Mouse (Mus musculus): ENCODE measurements around the gene St6galnac3.

The St6galnac3 gene

DNA sequence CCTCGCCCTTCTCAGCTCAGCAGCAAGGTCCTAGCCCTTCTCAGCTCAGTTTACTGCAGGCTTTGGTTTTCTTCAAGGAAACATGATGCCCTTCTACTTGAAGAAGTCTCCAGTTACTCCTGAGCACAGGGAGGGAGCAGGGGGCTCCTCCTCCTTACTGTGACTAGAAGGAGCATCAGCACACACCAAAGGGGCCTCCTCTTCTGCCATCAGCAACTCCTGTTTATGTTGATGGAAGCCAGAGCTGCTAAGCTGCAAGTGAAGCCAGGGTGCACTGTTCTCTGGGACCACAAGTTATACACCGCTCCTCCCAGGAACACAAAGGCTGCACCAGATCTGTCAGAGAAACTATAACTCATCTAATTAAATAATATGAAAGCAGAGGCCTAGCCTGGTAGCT is 34.4 kb downstream of the St6galnac3 start:
- peak; percentile 54 for DNase-seq (ENCODE audit: low read depth, low spot score)

DNA sequence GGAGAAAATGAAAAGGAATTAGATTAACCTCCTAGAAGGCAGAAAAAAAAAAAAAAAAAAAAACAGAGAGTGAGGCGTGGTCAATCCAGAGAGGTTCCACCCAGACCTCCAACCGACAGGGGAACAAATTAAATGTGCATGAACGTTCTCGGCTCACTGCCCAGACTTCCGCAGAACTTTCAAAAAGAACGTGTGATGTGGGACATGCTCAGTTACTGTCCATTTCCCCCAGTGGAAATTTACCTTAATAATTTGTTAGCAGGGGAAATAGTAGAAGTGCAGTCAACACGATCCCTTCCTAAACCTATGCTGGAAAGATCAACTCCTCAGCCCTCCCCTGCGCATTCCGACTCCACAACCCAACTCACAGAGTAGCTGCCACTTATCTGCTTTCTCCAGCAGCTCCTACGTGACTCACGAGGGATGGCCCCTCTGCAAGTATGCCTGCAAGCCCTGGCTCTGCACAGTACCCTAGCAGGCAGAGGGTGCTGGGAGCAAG is 35.1 kb downstream of the St6galnac3 start:
- DNase-seq (ENCODE audit: low read depth, low spot score) = no peak

DNA sequence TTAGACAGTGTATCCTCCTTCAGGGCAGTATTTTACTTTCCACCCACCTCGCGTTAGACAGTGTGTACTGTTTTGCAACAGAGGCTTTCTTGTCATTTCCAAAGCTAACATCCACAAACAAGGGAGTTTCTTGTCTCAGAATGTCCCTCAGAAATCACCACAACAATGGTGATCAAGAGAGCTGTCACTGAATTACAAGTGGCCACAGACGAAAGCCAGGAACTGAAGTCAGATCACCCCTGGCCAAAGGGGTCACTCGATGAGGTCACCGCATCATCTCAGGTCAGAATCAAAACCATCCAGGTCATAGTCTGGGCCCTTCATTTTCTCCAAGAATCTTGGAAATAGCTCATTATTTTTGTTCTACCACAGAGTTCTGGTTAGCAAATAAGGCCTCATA is 37.1 kb downstream of the St6galnac3 start:
- no peak for DNase-seq (ENCODE audit: low read depth, low spot score)

DNA sequence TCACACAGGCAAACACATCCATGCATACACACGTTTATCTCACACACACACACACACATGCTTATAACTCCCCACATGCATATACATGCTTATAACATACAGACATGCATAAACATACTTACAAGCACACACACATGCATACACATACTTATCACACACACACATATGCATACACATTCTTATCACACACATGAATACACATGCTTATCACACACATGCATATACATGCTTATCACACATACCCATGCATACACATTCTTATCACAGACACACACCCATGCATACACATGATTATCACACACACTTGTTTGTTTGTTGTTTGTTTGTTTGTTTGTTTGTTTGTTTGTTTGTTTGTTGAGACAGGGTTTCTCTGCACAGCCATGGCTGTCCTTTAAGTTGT is 40.1 kb downstream of the St6galnac3 start:
- DNase-seq (ENCODE audit: low read depth, low spot score) = no peak

DNA sequence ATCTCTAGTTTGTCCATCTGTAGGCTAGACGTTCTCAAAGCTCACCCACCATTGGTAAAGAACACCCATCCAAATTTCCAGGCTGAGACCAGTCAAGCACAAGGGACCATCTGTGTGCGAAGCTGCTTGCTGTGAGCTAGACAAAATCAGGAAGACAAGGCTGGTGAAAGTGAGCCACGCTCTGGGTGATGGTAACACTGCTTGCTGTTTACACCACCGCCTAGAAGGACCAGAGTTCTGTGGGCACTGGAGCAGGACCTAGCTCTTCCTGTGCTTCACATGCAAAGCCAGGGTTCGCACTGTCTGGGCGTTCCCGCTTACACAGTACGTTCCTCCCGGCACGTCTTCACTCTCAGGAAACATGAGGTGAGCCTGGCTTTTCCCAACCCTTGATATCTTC is 42.7 kb downstream of the St6galnac3 start:
- no peak for DNase-seq (ENCODE audit: low read depth, low spot score)

DNA sequence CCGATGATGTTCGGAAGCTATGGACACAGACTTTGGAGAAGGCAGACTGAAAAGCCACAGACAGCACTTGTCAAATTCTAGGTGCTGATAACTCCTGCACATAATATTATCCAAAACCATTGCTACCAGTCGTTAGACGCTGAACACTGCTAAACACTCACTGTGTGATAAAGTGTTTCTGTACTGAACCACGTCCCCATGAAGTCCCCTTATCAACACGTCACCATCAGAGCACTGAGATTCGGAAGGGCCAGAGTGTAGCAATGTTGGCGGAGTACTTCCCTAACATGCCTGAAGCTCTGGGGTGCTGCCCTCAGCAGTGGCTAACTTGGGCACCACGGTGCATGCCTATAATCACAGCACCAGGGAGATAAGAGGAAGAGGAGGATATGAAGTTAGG is 43.3 kb downstream of the St6galnac3 start:
- no peak for DNase-seq (ENCODE audit: low read depth, low spot score)

DNA sequence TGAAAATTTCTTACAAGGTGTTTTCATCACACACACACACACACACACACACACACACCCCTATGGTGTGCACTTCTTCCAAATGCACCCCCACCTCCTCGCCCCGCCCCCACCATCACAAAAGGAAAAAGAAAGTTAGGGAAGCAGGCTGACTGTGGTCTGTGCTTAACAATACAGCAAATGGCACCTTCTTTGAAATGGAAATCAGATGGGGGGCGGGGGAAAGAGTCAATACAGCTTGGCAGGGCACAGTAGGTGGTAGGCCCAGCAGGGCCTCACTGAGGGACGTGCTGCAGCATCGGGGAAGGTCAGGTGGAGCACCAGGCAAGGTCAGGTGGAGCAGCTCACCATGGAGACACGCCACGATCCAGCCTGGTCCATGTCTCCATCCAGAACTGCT is 49.1 kb downstream of the St6galnac3 start:
- no peak for DNase-seq (ENCODE audit: low read depth, low spot score)

DNA sequence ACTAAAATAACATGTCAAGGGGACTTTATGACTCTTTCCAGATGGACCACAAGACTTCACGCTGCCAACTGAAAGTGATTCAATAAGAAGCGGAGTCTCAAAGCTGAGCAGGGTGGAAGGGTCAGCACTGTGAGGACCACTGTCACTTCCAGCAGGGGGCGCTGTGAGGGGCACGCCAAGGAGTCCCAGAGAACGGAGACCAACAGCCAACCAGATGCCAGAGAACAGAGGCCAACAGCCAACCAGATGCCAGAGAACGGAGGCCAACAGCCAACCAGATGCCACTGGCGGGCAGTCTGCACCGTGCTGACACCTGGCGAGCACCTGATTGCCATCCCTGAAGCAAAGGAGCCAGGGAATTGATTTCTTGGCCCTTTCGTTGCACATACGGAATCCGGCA is 49.9 kb downstream of the St6galnac3 start:
- peak; percentile 83 for DNase-seq (ENCODE audit: low read depth, low spot score)

DNA sequence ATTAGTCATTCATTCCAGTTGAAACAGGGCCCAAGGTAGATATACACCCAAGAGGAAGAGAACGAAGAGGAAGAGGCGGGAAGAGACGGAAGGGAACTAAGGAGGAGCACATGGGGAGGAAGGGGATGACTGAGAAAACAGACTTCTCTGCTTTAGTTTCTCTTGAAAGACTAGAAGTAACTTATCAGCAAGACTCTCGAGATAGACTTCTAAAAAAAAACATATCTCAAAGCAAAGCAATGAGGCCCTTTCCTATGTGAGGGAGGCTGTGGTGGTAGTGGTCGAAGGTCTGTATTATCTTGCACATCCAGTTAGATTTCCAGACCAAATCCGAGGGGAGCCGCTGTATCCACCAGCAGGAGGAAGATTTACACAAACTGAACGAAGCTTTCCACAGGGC is 50.6 kb downstream of the St6galnac3 start:
- DNase-seq (ENCODE audit: low read depth, low spot score) = no peak

DNA sequence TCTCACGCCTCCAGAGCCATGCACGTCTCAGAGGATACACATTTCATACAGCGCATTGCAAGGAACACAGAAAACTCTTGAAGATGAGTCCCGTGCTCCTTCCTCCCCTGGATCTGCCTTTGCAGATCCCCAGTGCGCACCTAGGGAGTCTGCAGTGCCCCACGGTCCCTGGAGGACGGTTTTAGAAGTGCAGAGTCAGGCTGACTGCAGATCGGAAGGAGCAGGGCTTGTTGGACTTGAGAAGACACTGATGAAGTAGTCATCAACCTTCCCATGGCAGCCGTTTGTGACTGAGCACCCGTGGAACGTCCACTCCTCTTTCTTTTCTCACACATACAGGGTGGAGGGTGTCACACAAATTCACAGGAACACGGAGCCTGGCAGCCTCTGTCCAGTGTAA is 51.5 kb downstream of the St6galnac3 start:
- DNase-seq (ENCODE audit: low read depth, low spot score) = no peak

DNA sequence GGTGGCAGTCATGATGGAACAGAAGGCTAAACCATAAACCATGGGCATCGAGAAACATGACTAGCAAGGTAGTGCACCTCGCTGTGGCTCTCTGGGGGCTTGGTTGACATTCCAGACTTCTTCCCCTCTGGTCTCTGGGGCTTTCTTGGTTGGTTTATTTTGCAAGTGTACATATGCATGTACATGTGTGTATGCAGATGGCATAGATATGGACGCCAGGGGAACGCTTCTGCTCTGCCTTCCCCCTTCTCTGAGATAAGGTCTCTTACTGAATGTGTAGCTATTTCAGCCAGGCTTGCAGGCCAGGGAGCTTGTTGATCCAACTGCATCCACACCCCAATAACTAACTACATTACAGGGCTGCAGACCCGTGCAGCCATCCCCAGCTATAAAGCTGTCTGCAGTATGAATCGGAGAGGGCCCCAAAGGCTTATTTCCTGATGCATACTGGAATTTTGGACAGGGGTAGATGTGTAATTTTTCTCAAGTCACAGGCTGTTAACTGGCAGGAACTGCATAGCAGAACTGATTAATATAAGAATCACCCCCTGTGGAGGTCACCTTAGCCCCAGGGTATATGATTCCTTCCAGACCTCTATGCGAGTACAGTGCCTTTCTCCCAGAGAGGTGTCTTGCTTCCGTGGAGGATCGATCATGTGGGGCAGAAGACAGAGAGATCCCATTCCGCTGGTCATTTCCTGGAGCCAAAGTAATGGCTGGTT is 53.9 kb downstream of the St6galnac3 start:
- no peak for DNase-seq (ENCODE audit: low read depth, low spot score)

DNA sequence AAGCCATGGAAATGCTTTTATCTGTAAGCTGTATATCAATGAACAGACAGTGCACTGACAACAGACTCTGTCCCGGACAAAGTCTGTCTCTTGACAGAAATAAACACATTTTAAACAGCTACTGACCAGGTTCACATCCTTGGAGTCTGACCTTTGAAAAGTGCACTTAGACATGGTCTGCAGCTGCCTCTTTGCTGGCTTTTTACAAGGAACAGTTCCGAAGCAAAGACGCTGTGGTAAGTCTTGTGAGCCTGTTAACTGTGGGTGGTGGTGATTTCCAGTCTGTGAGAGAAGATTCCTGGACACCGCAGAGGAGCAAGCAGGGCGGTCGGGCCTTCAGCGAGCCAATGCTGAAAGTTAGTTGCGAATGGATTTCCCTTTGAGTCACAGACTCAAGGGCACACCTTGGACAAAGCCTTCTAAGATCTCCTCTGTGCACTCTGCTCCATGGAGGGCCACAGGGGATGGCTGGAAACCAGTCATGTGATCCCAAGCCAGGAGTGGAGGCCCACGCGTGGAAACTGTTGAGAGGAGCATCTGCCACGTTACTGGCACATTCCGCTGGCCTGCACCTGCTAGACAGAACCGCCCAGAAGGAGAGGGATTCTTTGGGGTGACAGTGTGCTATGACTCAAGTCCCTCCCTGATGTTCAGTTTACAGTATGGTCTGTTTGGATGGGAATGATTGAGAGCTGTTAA is 55.1 kb downstream of the St6galnac3 start:
- DNase-seq (ENCODE audit: low read depth, low spot score) = no peak

DNA sequence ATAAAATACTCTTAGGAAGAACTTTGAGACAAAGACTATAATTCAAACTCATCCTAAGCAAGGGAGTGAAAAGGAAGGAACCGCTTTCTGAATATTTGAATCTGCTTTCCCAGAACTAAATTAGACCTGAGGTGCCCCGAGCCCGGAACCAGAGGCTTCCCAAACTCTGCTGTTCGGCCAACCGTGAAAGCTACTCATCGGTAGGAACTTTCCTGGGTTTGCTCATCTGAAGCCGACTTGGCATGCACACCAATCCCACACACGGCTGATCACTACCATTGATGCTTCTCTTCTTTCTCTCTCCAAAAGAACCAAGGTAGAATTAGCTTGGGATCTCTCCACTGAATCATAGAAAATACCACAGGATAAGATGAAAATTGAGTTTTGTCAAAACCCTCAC is 55.6 kb downstream of the St6galnac3 start:
- DNase-seq (ENCODE audit: low read depth, low spot score) = no peak

DNA sequence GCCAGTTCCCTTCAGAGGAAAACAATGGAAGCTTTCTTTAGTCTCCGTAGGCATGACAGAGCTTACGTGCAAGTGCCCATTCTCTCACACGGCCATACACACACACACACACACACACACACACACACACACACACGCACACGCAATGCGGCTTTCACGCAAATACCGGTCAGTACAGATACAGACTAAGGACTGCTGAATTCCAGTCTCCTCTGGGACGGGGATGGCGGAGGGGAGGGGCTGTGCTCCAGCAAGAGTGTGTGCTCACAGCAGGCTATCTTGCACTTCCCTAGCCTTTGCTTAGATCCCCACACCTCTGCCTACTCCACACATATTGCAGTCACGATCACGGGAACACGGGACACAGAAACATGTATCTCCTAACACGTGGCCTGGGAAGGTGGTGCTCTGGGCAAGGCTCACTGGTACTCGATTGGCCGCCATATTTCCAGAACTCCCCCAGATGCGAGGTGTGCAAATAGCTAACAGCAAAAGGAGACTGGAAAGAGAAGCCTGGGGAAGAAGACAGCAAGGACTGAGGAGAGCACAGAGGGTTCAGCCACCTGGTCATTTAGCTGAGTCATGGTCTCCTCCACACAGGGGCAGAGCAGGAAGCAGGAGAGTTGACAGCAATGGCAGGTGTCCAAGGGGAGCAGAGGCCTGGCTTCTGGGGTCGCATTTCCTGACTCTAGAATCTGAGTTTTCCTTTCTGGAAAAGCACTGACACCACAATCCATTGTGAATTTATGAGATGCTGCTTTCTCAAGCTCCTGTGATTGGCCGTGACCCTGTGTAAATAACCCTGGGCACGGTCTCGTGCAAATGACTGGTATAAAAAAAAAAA is 56.3 kb downstream of the St6galnac3 start:
- DNase-seq (ENCODE audit: low read depth, low spot score) = no peak

DNA sequence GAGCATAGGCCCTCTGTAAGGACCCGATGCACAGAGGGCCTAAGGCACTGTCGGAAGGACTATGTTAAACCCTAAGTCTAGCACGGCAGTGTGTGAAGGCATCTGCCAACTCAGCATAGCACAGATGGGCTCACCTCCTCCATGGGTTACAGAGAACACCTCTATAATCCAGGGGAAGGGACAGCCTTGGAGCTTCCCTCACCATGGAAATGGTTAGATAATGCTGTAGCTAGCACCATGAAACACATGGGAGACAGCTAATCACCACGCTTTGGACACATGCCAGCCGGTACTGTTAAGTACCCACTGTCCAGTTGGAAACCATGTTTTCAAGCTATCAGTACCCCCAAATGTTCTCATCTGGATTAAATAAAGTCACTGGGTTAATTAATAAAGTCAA is 60.3 kb downstream of the St6galnac3 start:
- DNase-seq (ENCODE audit: low read depth, low spot score) = no peak

DNA sequence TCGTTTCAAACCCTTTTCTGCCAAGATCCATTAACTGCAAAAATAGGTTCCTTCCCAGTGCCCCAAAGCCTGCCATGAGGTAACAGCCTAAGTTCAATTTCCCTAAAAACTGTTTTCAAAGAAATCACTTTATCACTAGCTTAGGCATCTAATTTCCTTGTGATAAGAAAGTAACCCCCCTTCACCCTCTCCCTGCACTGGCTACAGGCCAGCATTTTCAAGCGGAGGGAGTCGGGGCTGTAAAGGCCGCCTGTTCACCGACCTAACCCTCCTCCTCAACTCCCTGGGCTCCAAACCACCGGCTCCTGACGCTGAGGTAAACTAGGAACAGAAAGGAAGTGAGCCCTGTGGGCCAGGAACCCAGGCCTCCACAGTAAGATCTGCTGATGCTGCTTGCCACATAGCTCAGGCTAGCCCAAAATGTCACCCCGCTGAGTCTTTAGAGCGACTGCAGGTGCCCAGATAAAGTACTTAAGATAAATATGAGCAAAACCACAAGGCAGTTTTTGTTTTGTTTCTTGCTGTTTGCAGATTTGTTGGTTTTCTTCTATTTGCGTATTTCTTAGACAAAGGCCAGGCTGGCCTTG is 61.0 kb downstream of the St6galnac3 start:
- DNase-seq (ENCODE audit: low read depth, low spot score) = no peak

DNA sequence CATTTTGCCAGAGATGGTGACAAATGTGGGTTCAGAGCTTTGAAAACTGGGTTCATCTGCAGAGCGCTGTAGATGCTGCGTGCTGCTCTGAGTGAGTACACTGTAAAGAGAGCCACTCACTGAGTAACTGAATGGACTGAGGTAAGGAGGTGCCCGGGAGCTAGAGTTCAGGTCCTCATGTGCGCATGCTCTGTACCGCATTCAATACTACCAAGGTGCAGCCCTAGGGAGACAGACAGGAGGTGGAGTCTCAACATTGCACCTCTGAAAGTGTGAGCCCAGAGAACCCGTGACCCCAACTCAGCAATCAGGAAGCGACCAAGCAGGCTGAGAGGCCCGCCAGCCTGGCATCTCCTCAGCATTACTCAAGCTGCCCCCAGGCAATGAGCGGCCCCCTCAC is 62.2 kb downstream of the St6galnac3 start:
- DNase-seq (ENCODE audit: low read depth, low spot score) = no peak

DNA sequence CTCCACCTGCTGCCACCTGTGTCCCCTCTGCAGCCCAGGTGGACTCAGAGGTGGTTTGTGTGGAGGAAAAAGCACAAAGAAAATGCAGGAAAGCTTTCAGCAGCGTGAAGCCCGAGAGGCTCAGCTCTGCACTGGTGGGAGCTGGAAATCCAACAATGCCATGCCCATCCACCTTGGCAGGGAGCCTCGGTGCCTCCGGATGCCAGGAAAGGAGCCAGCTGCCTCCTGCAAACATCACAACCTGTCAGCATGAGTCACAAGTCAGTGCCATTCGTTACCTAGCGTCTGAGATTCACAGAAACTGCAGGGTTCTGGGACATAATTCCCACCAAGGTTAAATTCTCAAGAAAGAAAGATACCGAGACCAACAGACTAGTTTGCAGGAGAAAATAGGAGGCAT is 63.0 kb downstream of the St6galnac3 start:
- DNase-seq (ENCODE audit: low read depth, low spot score) = no peak

DNA sequence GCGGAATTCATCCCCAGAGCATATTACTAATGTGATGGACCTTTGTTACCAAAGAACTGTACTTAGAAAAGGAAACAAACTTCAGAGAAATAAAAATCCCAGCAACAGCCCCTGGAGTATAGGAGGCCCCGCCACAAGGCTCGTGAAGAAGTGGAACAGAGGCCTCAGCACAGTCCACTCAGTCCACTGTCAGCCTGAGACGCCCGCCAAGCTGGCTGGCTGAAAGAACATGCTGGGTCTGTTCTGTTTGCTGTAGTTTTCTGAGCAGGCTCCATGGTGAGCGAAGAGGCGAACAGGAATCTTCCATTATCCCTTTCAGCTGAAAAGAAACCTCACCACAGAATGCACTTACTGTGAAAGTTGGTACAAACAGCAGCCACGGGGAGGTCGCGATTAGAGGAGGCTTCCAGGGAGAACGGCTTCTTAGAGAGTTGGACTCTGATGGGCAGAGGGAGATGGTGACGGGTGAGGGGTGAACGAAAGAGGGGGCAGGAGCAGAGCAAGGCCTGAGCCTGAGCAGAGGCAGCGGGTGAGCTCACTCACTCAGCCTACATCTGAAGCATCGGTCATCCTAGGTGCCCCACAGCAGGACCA is 65.3 kb downstream of the St6galnac3 start:
- DNase-seq (ENCODE audit: low read depth, low spot score) = no peak

DNA sequence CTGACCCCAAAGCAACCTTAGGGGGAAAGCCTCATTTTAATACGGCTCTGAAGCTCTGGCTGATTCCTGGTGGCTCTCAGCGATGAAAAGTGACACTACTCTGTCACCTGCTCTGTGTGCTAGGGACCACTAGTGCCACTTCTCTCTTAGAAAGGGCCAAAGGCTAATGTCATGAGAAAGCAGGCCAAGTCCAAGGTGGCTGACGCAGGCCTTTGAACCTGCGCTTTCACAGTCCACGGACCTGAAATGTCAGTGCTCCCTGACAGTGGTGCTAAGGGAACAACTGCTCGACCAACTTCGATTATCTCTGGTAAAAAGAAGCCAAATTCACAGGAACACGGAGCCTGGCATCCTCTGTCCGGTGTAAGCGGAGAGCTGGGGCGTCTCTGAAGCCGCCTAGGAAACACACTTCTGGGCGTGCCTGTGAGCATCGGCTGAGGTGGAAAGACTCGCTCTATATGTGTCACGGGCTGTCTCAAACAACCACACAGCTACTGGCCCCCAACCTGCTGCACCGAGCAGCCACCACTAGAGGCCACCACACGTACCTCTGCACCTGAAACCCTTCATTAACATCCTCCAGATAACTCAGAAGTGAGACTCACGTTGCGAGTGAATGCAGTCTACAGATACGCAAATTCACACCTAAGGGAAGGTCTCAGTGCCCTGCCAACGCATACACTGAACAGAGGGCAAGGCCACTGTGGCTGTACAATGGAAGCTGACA is 66.8 kb downstream of the St6galnac3 start:
- DNase-seq (ENCODE audit: low read depth, low spot score) = no peak

DNA sequence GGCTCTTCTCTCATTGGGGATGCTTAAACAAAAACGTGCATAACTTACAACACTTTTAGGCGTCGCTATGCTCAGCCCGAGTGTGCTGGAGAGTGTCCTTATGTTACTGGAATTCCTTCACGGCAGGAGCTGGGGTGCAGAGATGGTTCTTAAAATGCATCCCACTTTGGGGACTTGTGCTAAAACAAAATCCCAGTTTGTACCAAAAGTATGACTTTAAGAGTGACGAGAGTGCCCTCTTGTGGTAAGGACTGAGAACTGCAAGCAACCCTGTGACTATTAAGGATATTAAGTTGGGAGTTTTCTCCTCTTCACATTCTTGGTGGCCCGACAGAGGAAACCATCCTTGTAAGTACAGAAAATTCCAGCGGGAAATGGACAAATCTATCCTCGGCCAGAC is 69.9 kb downstream of the St6galnac3 start:
- peak; percentile 80 for DNase-seq (ENCODE audit: low read depth, low spot score)

Data from mesoderm, embryonic 11.5 days (tissue).